ENCODE assay signal across 22 mouse cellular contexts in genomic region chr19:46697840-46698517, GRCm38 (mm10). TPM values are rescaled to one million over a fixed set of nuclear protein-coding genes. Genes with fewer than 3 reads are reported as not detected.
DNase-seq lines count a peak whose midpoint lies in the region; ATAC-seq and TF ChIP-seq lines count a peak whose summit lies in the region.
"Had no signal": no experiment of that assay in that cellular context is flagged by ENCODE, and none has a peak within 500 bp of the region (broad histone marks: within the 10 kb centered on the region; RNA-seq: fewer than 3 reads in every experiment).

No protein-coding gene starts in this region.

- H3K4me1 ChIP-seq in forebrain, embryonic 10.5 days: peaks cover 11% of the 10 kb centered on the region
- no peaks in the 10 kb centered on the region for H3K4me1 ChIP-seq in forebrain, embryonic 13.5 days
- peaks cover 26% of the 10 kb centered on the region for H3K4me1 ChIP-seq in bone marrow macrophage, adult 2 months (ENCODE audit: control insufficient read depth, insufficient read depth, low read length)
- H3K4me1 ChIP-seq in olfactory bulb, adult 2 months (ENCODE audit: control insufficient read depth, insufficient read depth, low read length): peaks cover 16% of the 10 kb centered on the region
- H3K4me1 ChIP-seq in forebrain, postnatal 0 days (ENCODE audit: insufficient read depth): no peaks in the 10 kb centered on the region
- H3K4me1 ChIP-seq: embryonic facial prominence, embryonic 12.5 days; limb, embryonic 13.5 days; neural tube, embryonic 13.5 days had no signal

- no peak overlapping the region for H3K4me3 ChIP-seq in forebrain, embryonic 10.5 days
- no peak overlapping the region for H3K4me3 ChIP-seq in forebrain, embryonic 13.5 days
- H3K4me3 ChIP-seq in bone marrow macrophage, adult 2 months (ENCODE audit: insufficient read depth, low read length): peak overlapping the region; percentile 27
- H3K4me3 ChIP-seq in olfactory bulb, adult 2 months (ENCODE audit: insufficient read depth, low read depth, low read length): no peak overlapping the region
- H3K4me3 ChIP-seq in forebrain, postnatal 0 days (ENCODE audit: low read depth, low read length): no peak overlapping the region
- H3K4me3 ChIP-seq: embryonic facial prominence, embryonic 12.5 days; gastrocnemius, adult 2 months; hindbrain, embryonic 10.5 days; limb, embryonic 13.5 days; midbrain, embryonic 12.5 days; neural tube, embryonic 13.5 days had no signal

- no peak overlapping the region for H3K9ac ChIP-seq in forebrain, embryonic 13.5 days
- H3K9ac ChIP-seq in forebrain, postnatal 0 days: no peak overlapping the region
- H3K9ac ChIP-seq: embryonic facial prominence, embryonic 12.5 days; limb, embryonic 13.5 days; midbrain, embryonic 12.5 days; neural tube, embryonic 13.5 days had no signal

- no peaks in the 10 kb centered on the region for H3K9me3 ChIP-seq in forebrain, embryonic 10.5 days
- H3K9me3 ChIP-seq in forebrain, embryonic 13.5 days (replicated peaks): no peaks in the 10 kb centered on the region
- H3K9me3 ChIP-seq in forebrain, postnatal 0 days (ENCODE audit: low read length): no peaks in the 10 kb centered on the region
- H3K9me3 ChIP-seq: embryonic facial prominence, embryonic 12.5 days; hindbrain, embryonic 10.5 days; limb, embryonic 13.5 days; midbrain, embryonic 12.5 days; neural tube, embryonic 13.5 days had no signal

- no peak for TF ChIP-seq CTCF in bone marrow macrophage, adult 2 months (IDR thresholded peaks at IDR 0.05; ENCODE audit: low read depth, low read length)
- TF ChIP-seq CTCF in olfactory bulb, adult 2 months (IDR thresholded peaks at IDR 0.05; ENCODE audit: insufficient read depth, low read depth, low read length): no peak
- no peak for TF ChIP-seq CTCF in forebrain, postnatal 0 days (IDR thresholded peaks at IDR 0.05; ENCODE audit: low read depth)

- peak overlapping the region; percentile 15; the same call in 1 of the 2 replicates for H3K27ac ChIP-seq in forebrain, embryonic 10.5 days
- no peak overlapping the region for H3K27ac ChIP-seq in forebrain, embryonic 13.5 days
- H3K27ac ChIP-seq in bone marrow macrophage, adult 2 months (ENCODE audit: insufficient read depth, low read depth, low read length): peak overlapping the region; percentile 62
- peak overlapping the region; percentile 31; the same call in 1 of the 2 replicates for H3K27ac ChIP-seq in olfactory bulb, adult 2 months (ENCODE audit: insufficient read depth, low read depth, low read length)
- no peak overlapping the region for H3K27ac ChIP-seq in forebrain, postnatal 0 days (ENCODE audit: low read depth, low read length)
- H3K27ac ChIP-seq: embryonic facial prominence, embryonic 12.5 days; gastrocnemius, adult 2 months; hindbrain, embryonic 10.5 days; limb, embryonic 13.5 days; midbrain, embryonic 12.5 days; neural tube, embryonic 13.5 days had no signal

- no peak for TF ChIP-seq POLR2A in bone marrow macrophage, adult 2 months (IDR thresholded peaks at IDR 0.05; ENCODE audit: borderline replicate concordance, low read depth, low read length)
- no peak for TF ChIP-seq POLR2A in olfactory bulb, adult 2 months (IDR thresholded peaks at IDR 0.05; ENCODE audit: insufficient read depth, low read depth, low read length)

- no peak for ATAC-seq in forebrain, embryonic 13.5 days
- no peak for ATAC-seq in forebrain, postnatal 0 days
- no peak for ATAC-seq in cerebellum, adult (ENCODE audit: insufficient number of reproducible peaks, low FRiP score, low TSS enrichment)

- 50% methylated on average over 19 of the region's 19 CpGs for WGBS in forebrain, embryonic 10.5 days
- 44% methylated on average over 19 of the region's 19 CpGs for WGBS in forebrain, embryonic 13.5 days
- WGBS in olfactory bulb, adult 2 months: 64% methylated on average over 19 of the region's 19 CpGs
- 52% methylated on average over 19 of the region's 19 CpGs for WGBS in forebrain, postnatal 0 days

- no peak for DNase-seq in forebrain, embryonic 10.5 days (ENCODE audit: extremely low spot score, low spot score)
- DNase-seq in B cell, adult 2 months: peak; percentile 63 to 70
- DNase-seq in forebrain, postnatal 0 days: no peak
- DNase-seq in gastrocnemius, adult 8-10 months (ENCODE audit: low spot score in 2 of 2): no peak
- DNase-seq: cerebellum, adult 2 months; gastrocnemius, adult 2 months; kidney, postnatal 25 days; layer of hippocampus, postnatal 36 days; right cerebral cortex, adult 18-20 months had no signal

- peaks cover 29% of the 10 kb centered on the region for H3K36me3 ChIP-seq in forebrain, embryonic 10.5 days (replicated peaks)
- H3K36me3 ChIP-seq in forebrain, embryonic 13.5 days (ENCODE audit: poor library complexity, severe bottlenecking): peaks cover 20% of the 10 kb centered on the region; the same call in 1 of the 2 replicates
- peaks cover 12% of the 10 kb centered on the region for H3K36me3 ChIP-seq in forebrain, postnatal 0 days (ENCODE audit: insufficient read depth)

- H3K27me3 ChIP-seq in forebrain, embryonic 10.5 days (ENCODE audit: poor library complexity, severe bottlenecking): no peaks in the 10 kb centered on the region
- no peaks in the 10 kb centered on the region for H3K27me3 ChIP-seq in forebrain, embryonic 13.5 days
- no peaks in the 10 kb centered on the region for H3K27me3 ChIP-seq in forebrain, postnatal 0 days (ENCODE audit: insufficient read depth, low read length)
- H3K27me3 ChIP-seq: embryonic facial prominence, embryonic 12.5 days; limb, embryonic 13.5 days; midbrain, embryonic 12.5 days; neural tube, embryonic 13.5 days had no signal

- H3K4me2 ChIP-seq in forebrain, embryonic 13.5 days: no peak overlapping the region
- H3K4me2 ChIP-seq in forebrain, postnatal 0 days (ENCODE audit: low read depth): no peak overlapping the region
- H3K4me2 ChIP-seq: embryonic facial prominence, embryonic 12.5 days; heart, embryonic 11.5 days; limb, embryonic 13.5 days; midbrain, embryonic 12.5 days; neural tube, embryonic 13.5 days had no signal

RNA-seq across cellular contexts. Expression of gene Borcs7, which starts 8.3 kb away (rescaled TPM):
- 13.7 and 13.9 TPM in 2 replicates for polyA plus RNA-seq in forebrain, embryonic 10.5 days (2016; fragmentation: Nextera tagmentation; extraction: Ambion mirVana)
- polyA plus RNA-seq in forebrain, embryonic 13.5 days (2015; fragmentation: Nextera tagmentation; extraction: Ambion mirVana): 14.3 and 16.5 TPM in 2 replicates
- 13.7 and 15.6 TPM in 2 replicates for polyA plus RNA-seq in bone marrow macrophage, adult 2 months (2012; ENCODE audit: insufficient read depth, insufficient read length, missing spikeins)
- polyA plus RNA-seq in olfactory bulb, adult 2 months (2012; ENCODE audit: insufficient read depth, insufficient read length, low replicate concordance, missing spikeins): not detected in 2 replicates
- total RNA-seq in forebrain, postnatal 0 days (2014; rRNA removed): 14.4 and 15.2 TPM in 2 replicates
- polyA plus RNA-seq in forebrain, postnatal 0 days (2015; fragmentation: Nextera tagmentation; extraction: Ambion mirVana): 20.6 and 29.5 TPM in 2 replicates
- 10 to 100 TPM; 12.0 to 14.7 (median 12.6) TPM for total RNA-seq in gastrocnemius, adult 8-10 months (2022)

RNA-seq across cellular contexts. Expression of gene As3mt, which starts 9.3 kb away (rescaled TPM):
- polyA plus RNA-seq in forebrain, embryonic 10.5 days (2016; fragmentation: Nextera tagmentation; extraction: Ambion mirVana): 23.9 and 27.3 TPM in 2 replicates
- 16.6 and 18.0 TPM in 2 replicates for polyA plus RNA-seq in forebrain, embryonic 13.5 days (2015; fragmentation: Nextera tagmentation; extraction: Ambion mirVana)
- 9.8 and 10.7 TPM in 2 replicates for polyA plus RNA-seq in bone marrow macrophage, adult 2 months (2012; ENCODE audit: insufficient read depth, insufficient read length, missing spikeins)
- not detected in 2 replicates for polyA plus RNA-seq in olfactory bulb, adult 2 months (2012; ENCODE audit: insufficient read depth, insufficient read length, low replicate concordance, missing spikeins)
- total RNA-seq in forebrain, postnatal 0 days (2014; rRNA removed): 14.5 and 17.4 TPM in 2 replicates
- polyA plus RNA-seq in forebrain, postnatal 0 days (2015; fragmentation: Nextera tagmentation; extraction: Ambion mirVana): 14.4 and 18.4 TPM in 2 replicates
- total RNA-seq in gastrocnemius, adult 8-10 months (2022): 100 to 1,000 TPM in 1 of 4 experiments, 10 to 100 TPM in 3; 83.6 to 105 (median 90.4) TPM

RNA-seq across cellular contexts. Expression of gene Cyp17a1, which starts 25.0 kb away (rescaled TPM):
- polyA plus RNA-seq in forebrain, embryonic 10.5 days (2016; fragmentation: Nextera tagmentation; extraction: Ambion mirVana): not detected in 2 replicates
- polyA plus RNA-seq in forebrain, embryonic 13.5 days (2015; fragmentation: Nextera tagmentation; extraction: Ambion mirVana): not detected in 2 replicates
- polyA plus RNA-seq in bone marrow macrophage, adult 2 months (2012; ENCODE audit: insufficient read depth, insufficient read length, missing spikeins): not detected in 2 replicates
- not detected in 2 replicates for polyA plus RNA-seq in olfactory bulb, adult 2 months (2012; ENCODE audit: insufficient read depth, insufficient read length, low replicate concordance, missing spikeins)
- 0.08 TPM in 1 of 2 replicates, not detected in the other for total RNA-seq in forebrain, postnatal 0 days (2014; rRNA removed)
- not detected in 2 replicates for polyA plus RNA-seq in forebrain, postnatal 0 days (2015; fragmentation: Nextera tagmentation; extraction: Ambion mirVana)
- total RNA-seq in gastrocnemius, adult 8-10 months (2022): not detected
- total RNA-seq: gastrocnemius, adult 2 months; layer of hippocampus, postnatal 36 days had no signal
- polyA plus RNA-seq: forebrain, embryonic 11.5 days; hindbrain, embryonic 10.5 days; intestine, embryonic 14.5 days; midbrain, embryonic 12.5 days; neural tube, embryonic 13.5 days; stomach, embryonic 14.5 days had no signal

Comparison
In these comparisons a context has a peak if more than half of its experiments do, and no peak if none do; other contexts are left out.
1. H3K27ac ChIP-seq: peak in forebrain, embryonic 10.5 days (single experiment), bone marrow macrophage, adult 2 months (single experiment) and olfactory bulb, adult 2 months (single experiment); none in forebrain, embryonic 13.5 days (single experiment) and forebrain, postnatal 0 days (single experiment).
2. DNase-seq: peak in B cell, adult 2 months (2 of 2); none in forebrain, embryonic 10.5 days (single experiment), forebrain, postnatal 0 days (single experiment) and gastrocnemius, adult 8-10 months (0 of 2).